Mouse (Mus musculus) erythroblast, embryonic 14.5 days (primary cell): ENCODE results near the gene Foxp1. TPM values are rescaled to one million over a fixed set of nuclear protein-coding genes. Genes with fewer than 3 reads are reported as not detected.

Experiments used
- H3K27me3 ChIP-seq: 2 replicates; pipeline ENCODE4 v1.6.1; 2012; ENCODE audit warnings: inconsistent platforms; ENCODE audit not compliant: control insufficient read depth
- H3K36me3 ChIP-seq: 2 replicates; pipeline ENCODE4 v1.6.1; 2012; ENCODE audit warnings: mild to moderate bottlenecking, inconsistent platforms; ENCODE audit not compliant: control insufficient read depth
- H3K4me1 ChIP-seq: 2 replicates; pipeline ENCODE4 v1.6.1; 2012; ENCODE audit warnings: inconsistent platforms; ENCODE audit not compliant: control insufficient read depth
- H3K4me3 ChIP-seq: replicated peaks from 2 replicates; pipeline ENCODE3; 2012; ENCODE audit warnings: moderate library complexity, mild to moderate bottlenecking, inconsistent platforms
- H3K9me3 ChIP-seq: 2 replicates; pipeline ENCODE4 v1.6.1; 2012; ENCODE audit warnings: low read length, inconsistent platforms, mixed read lengths; ENCODE audit not compliant: control insufficient read depth
- GATA1 ChIP-seq: IDR thresholded peaks from 2 replicates; pipeline ENCODE4 v1.6.1; 2012; ENCODE audit warnings: low read length, inconsistent platforms, mixed read lengths
- TAL1 ChIP-seq: IDR thresholded peaks from 3 replicates; pipeline ENCODE4 v1.6.1; 2012; ENCODE audit warnings: low read length, inconsistent platforms, mixed read lengths
- polyA plus RNA-seq: library from polyadenylated mRNA; stranded (reverse); fragments of >175 nt; gene quantifications from 2 replicates; pipeline ENCODE4 v1.2.3, GENCODE M21; 2012

Gene Foxp1
- polyA plus RNA-seq, 1 experiment, result 1.7 TPM

GRCm38 (mm10) chr6:99126717-99127116, 395.8 kb downstream of the Foxp1 start:
- Histone ChIP-seq H3K36me3 (no peaks in the 10 kb centered on the region), H3K4me1 (no peaks in the 10 kb centered on the region), H3K9me3 (no peaks in the 10 kb centered on the region), H3K4me3 (no peak overlapping the region), H3K27me3 (no peaks in the 10 kb centered on the region)
- TF ChIP-seq GATA1 (no peak), TAL1 (no peak)

DNA sequence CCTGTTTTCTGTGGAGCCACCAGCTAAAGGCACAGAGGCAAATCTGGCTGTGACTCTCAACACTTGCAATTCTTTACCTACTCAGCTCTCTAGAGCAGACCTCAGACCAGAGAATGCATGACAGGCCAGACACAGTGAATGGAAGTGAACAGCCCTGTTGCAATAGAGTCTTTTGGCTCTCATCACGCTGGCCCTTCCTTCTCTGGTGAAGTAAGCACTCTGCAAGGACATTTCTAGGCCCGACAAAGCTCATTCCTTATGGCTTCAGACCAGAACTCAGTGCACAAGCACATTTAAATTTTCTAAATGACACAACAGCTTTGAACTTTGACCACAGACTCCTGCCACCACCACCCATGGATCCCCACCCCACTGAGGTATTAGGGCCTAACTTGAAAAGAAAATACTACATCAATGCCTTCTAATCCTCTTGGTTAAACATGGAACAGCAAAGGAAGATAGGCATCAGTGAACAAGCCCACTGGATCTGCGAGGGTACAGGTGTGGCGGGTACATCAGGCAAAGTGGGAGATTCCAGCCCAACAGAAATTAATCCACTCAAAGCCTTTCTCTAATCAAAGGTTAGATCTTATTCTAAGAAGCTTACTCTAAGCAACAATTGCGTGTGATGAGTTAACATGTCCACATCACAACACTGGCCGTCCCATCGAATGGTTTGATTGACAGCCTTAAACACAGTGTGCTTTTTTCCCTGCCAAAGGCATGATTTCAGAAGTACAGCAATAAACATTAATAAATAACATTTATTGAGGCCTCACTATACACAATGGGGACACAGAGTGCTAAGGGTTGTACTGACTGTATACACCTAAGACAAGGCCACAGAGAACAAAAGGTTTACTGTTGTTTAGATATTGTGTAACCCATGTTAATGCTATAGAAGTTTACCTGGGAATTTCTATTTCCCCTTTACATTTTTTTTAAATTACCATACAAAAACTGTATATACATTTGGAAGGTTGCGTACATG, 401.4 kb downstream of the Foxp1 start:
- Histone ChIP-seq H3K27me3 (no peaks in the 10 kb centered on the region), H3K9me3 (no peaks in the 10 kb centered on the region), H3K4me3 (no peak overlapping the region), H3K4me1 (no peaks in the 10 kb centered on the region), H3K36me3 (no peaks in the 10 kb centered on the region)
- TF ChIP-seq GATA1 (no peak), TAL1 (no peak)

DNA sequence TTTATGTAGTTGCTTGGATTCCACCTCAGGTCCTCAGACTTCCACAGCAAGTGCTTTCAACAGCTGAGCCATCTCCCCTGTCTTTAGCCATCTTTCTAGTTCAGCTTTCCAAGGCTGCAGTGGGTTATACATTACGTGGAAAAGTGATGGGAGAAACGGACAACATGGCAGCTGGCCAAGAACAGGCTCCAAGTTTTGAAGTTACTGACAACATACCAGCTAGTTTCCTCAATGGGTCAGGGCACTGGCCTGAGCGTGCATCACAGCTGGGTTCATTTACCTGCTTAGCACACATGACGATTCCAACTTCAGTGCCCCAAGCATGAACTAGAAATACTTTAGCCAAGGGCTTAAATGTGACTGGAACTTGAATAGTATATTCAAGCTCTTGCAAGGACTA, 404.0 kb downstream of the Foxp1 start:
- TF ChIP-seq TAL1 (no peak), GATA1 (no peak)
- Histone ChIP-seq H3K4me1 (no peaks in the 10 kb centered on the region), H3K27me3 (no peaks in the 10 kb centered on the region)

GRCm38 (mm10) chr6:99117411-99117810, 405.1 kb downstream of the Foxp1 start:
- Histone ChIP-seq H3K4me3 (no peak overlapping the region), H3K27me3 (no peaks in the 10 kb centered on the region), H3K4me1 (no peaks in the 10 kb centered on the region), H3K36me3 (no peaks in the 10 kb centered on the region), H3K9me3 (no peaks in the 10 kb centered on the region)
- TF ChIP-seq TAL1 (no peak), GATA1 (no peak)

More for the DNA sequence above, 404.0 kb downstream of the Foxp1 start:
- no peak overlapping the region for H3K4me3 ChIP-seq
- H3K9me3 ChIP-seq, result no peaks in the 10 kb centered on the region
- H3K36me3 ChIP-seq, result no peaks in the 10 kb centered on the region

- H3K4me1 ChIP-seq, result peaks cover 15% of the 10 kb centered on the region
- no peaks in the 10 kb centered on the region for H3K36me3 ChIP-seq
- TF ChIP-seq TAL1, result no peak
- TF ChIP-seq GATA1, result no peak
- no peak overlapping the region for H3K4me3 ChIP-seq
- H3K27me3 ChIP-seq, result no peaks in the 10 kb centered on the region
- no peaks in the 10 kb centered on the region for H3K9me3 ChIP-seq
These were observed 410.7 kb downstream of the Foxp1 start for GRCm38 (mm10) chr6:99111856-99112255.

- Histone ChIP-seq H3K27me3 (no peaks in the 10 kb centered on the region), H3K4me1 (peaks cover 27% of the 10 kb centered on the region), H3K4me3 (no peak overlapping the region), H3K36me3 (no peaks in the 10 kb centered on the region), H3K9me3 (no peaks in the 10 kb centered on the region)
- TF ChIP-seq GATA1, result no peak
- no peak for TF ChIP-seq TAL1
These were observed 414.1 kb downstream of the Foxp1 start for GRCm38 (mm10) chr6:99108417-99108816.

- Histone ChIP-seq H3K9me3 (no peaks in the 10 kb centered on the region), H3K36me3 (no peaks in the 10 kb centered on the region), H3K27me3 (no peaks in the 10 kb centered on the region), H3K4me1 (peaks cover 27% of the 10 kb centered on the region), H3K4me3 (no peak overlapping the region)
- TF ChIP-seq TAL1 (no peak), GATA1 (no peak)
These were observed 414.8 kb downstream of the Foxp1 start for GRCm38 (mm10) chr6:99107674-99108073.

GRCm38 (mm10) chr6:99107081-99107482, 415.4 kb downstream of the Foxp1 start:
- TF ChIP-seq GATA1 (no peak), TAL1 (no peak)
- no peak overlapping the region for H3K4me3 ChIP-seq
- no peaks in the 10 kb centered on the region for H3K27me3 ChIP-seq
- H3K36me3 ChIP-seq, result no peaks in the 10 kb centered on the region
- H3K4me1 ChIP-seq, result peaks cover 27% of the 10 kb centered on the region
- no peaks in the 10 kb centered on the region for H3K9me3 ChIP-seq

GRCm38 (mm10) chr6:99105979-99106378, 416.5 kb downstream of the Foxp1 start:
- Histone ChIP-seq H3K27me3 (no peaks in the 10 kb centered on the region), H3K36me3 (no peaks in the 10 kb centered on the region), H3K4me1 (peaks cover 27% of the 10 kb centered on the region), H3K4me3 (no peak overlapping the region), H3K9me3 (no peaks in the 10 kb centered on the region)
- TF ChIP-seq TAL1 (no peak), GATA1 (no peak)

GRCm38 (mm10) chr6:99104446-99104845, 418.1 kb downstream of the Foxp1 start:
- no peaks in the 10 kb centered on the region for H3K36me3 ChIP-seq
- H3K27me3 ChIP-seq, result no peaks in the 10 kb centered on the region
- no peaks in the 10 kb centered on the region for H3K9me3 ChIP-seq
- H3K4me3 ChIP-seq, result no peak overlapping the region
- H3K4me1 ChIP-seq, result peaks cover 23% of the 10 kb centered on the region
- no peak for TF ChIP-seq TAL1
- no peak for TF ChIP-seq GATA1
